Mouse (Mus musculus): Measurements from ENCODE around the gene Uap1l1. TPM values are rescaled to one million over a fixed set of nuclear protein-coding genes. Genes with fewer than 3 reads are reported as not detected.

Uap1l1 gene
- polyA plus RNA-seq, 1 experiment = 22.1 TPM

DNA sequence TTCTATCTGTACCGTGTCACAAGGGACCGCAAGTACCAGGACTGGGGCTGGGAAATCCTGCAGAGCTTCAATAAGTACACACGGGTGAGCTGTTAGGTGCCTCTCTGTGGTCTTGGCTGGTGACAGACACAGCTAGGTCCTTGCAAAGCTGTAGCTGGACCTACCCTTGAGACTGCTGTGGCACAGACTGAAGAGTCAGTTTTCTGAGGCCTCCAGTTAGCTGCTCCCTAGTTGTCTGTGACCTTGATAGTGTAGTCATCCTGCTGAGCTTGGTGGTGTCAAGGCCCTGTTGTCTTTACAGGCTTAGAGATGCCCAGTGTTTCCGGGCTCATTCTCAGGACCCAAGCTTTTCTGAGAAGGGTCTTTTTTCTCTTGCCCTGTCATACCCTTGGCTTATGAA lies 16.0 kb downstream of the Uap1l1 start:
- Histone ChIP-seq H3K27me3 (ENCODE audit: control insufficient read depth, insufficient read depth, low read length) (no peaks in the 10 kb centered on the region), H3K4me3 (replicated peaks; ENCODE audit: insufficient read depth, low read depth, low read length) (no peak overlapping the region), H3K4me1 (ENCODE audit: control insufficient read depth, insufficient read depth, low read length) (no peaks in the 10 kb centered on the region), H3K27ac (ENCODE audit: insufficient read depth, low read length) (no peak overlapping the region)
- DNase-seq = no peak
- WGBS = 92% methylated on average over 4 of the region's 4 CpGs
- no peak for TF ChIP-seq CTCF (IDR thresholded peaks at IDR 0.05; ENCODE audit: borderline replicate concordance, insufficient read depth, low read depth, low read length)
- no peak for TF ChIP-seq POLR2A (IDR thresholded peaks at IDR 0.05; ENCODE audit: borderline replicate concordance, insufficient read depth, low read length)

GRCm38 (mm10) chr2:25348162-25348561 lies 17.3 kb downstream of the Uap1l1 start:
- WGBS = 58% methylated on average over 7 of the region's 7 CpGs
- Histone ChIP-seq H3K4me3 (replicated peaks; ENCODE audit: insufficient read depth, low read depth, low read length) (no peak overlapping the region), H3K4me1 (ENCODE audit: control insufficient read depth, insufficient read depth, low read length) (no peaks in the 10 kb centered on the region), H3K27me3 (ENCODE audit: control insufficient read depth, insufficient read depth, low read length) (no peaks in the 10 kb centered on the region), H3K27ac (ENCODE audit: insufficient read depth, low read length) (no peak overlapping the region)
- DNase-seq = no peak
- no peak for TF ChIP-seq POLR2A (IDR thresholded peaks at IDR 0.05; ENCODE audit: borderline replicate concordance, insufficient read depth, low read length)
- TF ChIP-seq CTCF (IDR thresholded peaks at IDR 0.05; ENCODE audit: borderline replicate concordance, insufficient read depth, low read depth, low read length) = no peak

- Histone ChIP-seq H3K4me1 (ENCODE audit: control insufficient read depth, insufficient read depth, low read length) (peaks cover 3% of the 10 kb centered on the region; the same call in 1 of the 2 replicates), H3K27me3 (ENCODE audit: control insufficient read depth, insufficient read depth, low read length) (no peaks in the 10 kb centered on the region), H3K27ac (ENCODE audit: insufficient read depth, low read length) (no peak overlapping the region), H3K4me3 (replicated peaks; ENCODE audit: insufficient read depth, low read depth, low read length) (no peak overlapping the region)
- no peak for DNase-seq
- 92% methylated on average over 6 of the region's 6 CpGs for WGBS
- no peak for TF ChIP-seq POLR2A (IDR thresholded peaks at IDR 0.05; ENCODE audit: borderline replicate concordance, insufficient read depth, low read length)
Measured at GRCm38 (mm10) chr2:25338303-25338702, 27.2 kb downstream of the Uap1l1 start.

GRCm38 (mm10) chr2:25333569-25333968 lies 31.9 kb downstream of the Uap1l1 start:
- 78% methylated on average over 2 of the region's 2 CpGs for WGBS
- Histone ChIP-seq H3K4me3 (replicated peaks; ENCODE audit: insufficient read depth, low read depth, low read length) (no peak overlapping the region), H3K27ac (ENCODE audit: insufficient read depth, low read length) (no peak overlapping the region), H3K27me3 (ENCODE audit: control insufficient read depth, insufficient read depth, low read length) (no peaks in the 10 kb centered on the region), H3K4me1 (ENCODE audit: control insufficient read depth, insufficient read depth, low read length) (peaks cover 4% of the 10 kb centered on the region; the same call in 1 of the 2 replicates)
- DNase-seq = no peak
- TF ChIP-seq CTCF (IDR thresholded peaks at IDR 0.05; ENCODE audit: borderline replicate concordance, insufficient read depth, low read depth, low read length) (no peak), POLR2A (IDR thresholded peaks at IDR 0.05; ENCODE audit: borderline replicate concordance, insufficient read depth, low read length) (no peak)

DNA sequence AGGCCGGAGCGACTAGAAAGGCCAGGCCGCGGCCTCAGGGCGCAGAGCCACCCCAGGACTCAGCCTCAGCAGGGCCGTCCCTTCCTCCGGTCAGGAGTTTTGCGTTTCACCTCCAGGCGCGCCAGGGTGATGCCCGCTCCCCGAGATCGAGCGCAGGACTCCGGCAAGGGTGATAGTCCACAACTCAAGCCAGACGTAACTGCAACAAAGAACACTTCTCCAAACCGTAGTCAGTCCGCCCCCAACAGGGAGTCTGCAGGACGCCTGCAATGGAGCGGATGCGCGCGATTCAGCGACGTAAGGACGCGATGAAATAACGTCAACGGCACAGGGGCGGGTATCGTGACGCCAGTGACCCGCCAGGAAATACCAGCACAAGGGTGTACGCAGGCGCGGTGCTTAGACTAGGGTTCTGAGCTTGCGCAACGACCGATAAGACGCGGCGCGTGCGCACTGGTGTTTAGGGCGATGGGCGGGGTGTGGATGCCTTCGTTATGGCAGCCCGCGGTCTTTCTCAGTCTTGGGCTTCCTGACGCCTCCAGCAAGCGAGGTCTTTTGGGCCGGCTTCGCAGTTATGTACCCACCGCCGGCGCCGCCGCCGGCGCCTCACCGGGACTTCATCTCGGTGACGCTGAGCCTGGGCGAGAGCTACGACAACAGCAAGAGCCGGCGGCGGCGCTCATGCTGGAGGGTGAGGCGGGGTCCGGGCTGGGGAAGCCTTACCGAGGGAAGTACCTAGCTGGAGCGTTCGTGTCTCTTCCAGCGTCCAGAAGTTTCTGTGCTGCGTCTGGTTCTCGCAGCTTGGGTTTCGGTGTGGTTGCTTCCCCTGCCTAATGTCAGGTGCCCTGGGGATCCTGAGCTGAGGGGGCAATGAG lies 33.0 kb downstream of the Uap1l1 start, which contains the start of gene Man1b1:
Man1b1 (plus strand) TSS at position 53 of the 875 bp plus-strand sequence.
- peak; percentile 99 for DNase-seq
- no peaks in the 10 kb centered on the region for H3K27me3 ChIP-seq (ENCODE audit: control insufficient read depth, insufficient read depth, low read length)
- peak within 1 kb of the TSS; percentile 20 for H3K27ac ChIP-seq (ENCODE audit: insufficient read depth, low read length)
- peaks cover 4% of the 10 kb centered on the region; the same call in 1 of the 2 replicates for H3K4me1 ChIP-seq (ENCODE audit: control insufficient read depth, insufficient read depth, low read length)
- H3K4me3 ChIP-seq (replicated peaks; ENCODE audit: insufficient read depth, low read depth, low read length) = peak within 1 kb of the TSS; percentile 63
- under 1% methylated on average over 78 of the region's 78 CpGs for WGBS
- TF ChIP-seq CTCF (IDR thresholded peaks at IDR 0.05; ENCODE audit: borderline replicate concordance, insufficient read depth, low read depth, low read length) = no peak
- peak; percentile 95 for TF ChIP-seq POLR2A (IDR thresholded peaks at IDR 0.05; ENCODE audit: borderline replicate concordance, insufficient read depth, low read length)

GRCm38 (mm10) chr2:25331470-25331869 lies 34.0 kb downstream of the Uap1l1 start:
- Histone ChIP-seq H3K4me3 (replicated peaks; ENCODE audit: insufficient read depth, low read depth, low read length) (no peak overlapping the region), H3K27me3 (ENCODE audit: control insufficient read depth, insufficient read depth, low read length) (no peaks in the 10 kb centered on the region), H3K4me1 (ENCODE audit: control insufficient read depth, insufficient read depth, low read length) (peaks cover 4% of the 10 kb centered on the region; the same call in 1 of the 2 replicates), H3K27ac (ENCODE audit: insufficient read depth, low read length) (no peak overlapping the region)
- TF ChIP-seq CTCF (IDR thresholded peaks at IDR 0.05; ENCODE audit: borderline replicate concordance, insufficient read depth, low read depth, low read length) (no peak), POLR2A (IDR thresholded peaks at IDR 0.05; ENCODE audit: borderline replicate concordance, insufficient read depth, low read length) (no peak)
- DNase-seq = no peak
- WGBS = 30% methylated on average over 9 of the region's 9 CpGs

- Histone ChIP-seq H3K4me1 (ENCODE audit: control insufficient read depth, insufficient read depth, low read length) (peaks cover 2% of the 10 kb centered on the region; the same call in 1 of the 2 replicates), H3K27ac (ENCODE audit: insufficient read depth, low read length) (no peak overlapping the region), H3K4me3 (replicated peaks; ENCODE audit: insufficient read depth, low read depth, low read length) (no peak overlapping the region), H3K27me3 (ENCODE audit: control insufficient read depth, insufficient read depth, low read length) (no peaks in the 10 kb centered on the region)
- DNase-seq = peak; percentile 54 to 63
- TF ChIP-seq POLR2A (IDR thresholded peaks at IDR 0.05; ENCODE audit: borderline replicate concordance, insufficient read depth, low read length) = no peak
- TF ChIP-seq CTCF (IDR thresholded peaks at IDR 0.05; ENCODE audit: borderline replicate concordance, insufficient read depth, low read depth, low read length) = peak; percentile 75
- WGBS = 22% methylated on average over 7 of the region's 7 CpGs
Measured at GRCm38 (mm10) chr2:25328440-25328839, 37.0 kb downstream of the Uap1l1 start.

DNA sequence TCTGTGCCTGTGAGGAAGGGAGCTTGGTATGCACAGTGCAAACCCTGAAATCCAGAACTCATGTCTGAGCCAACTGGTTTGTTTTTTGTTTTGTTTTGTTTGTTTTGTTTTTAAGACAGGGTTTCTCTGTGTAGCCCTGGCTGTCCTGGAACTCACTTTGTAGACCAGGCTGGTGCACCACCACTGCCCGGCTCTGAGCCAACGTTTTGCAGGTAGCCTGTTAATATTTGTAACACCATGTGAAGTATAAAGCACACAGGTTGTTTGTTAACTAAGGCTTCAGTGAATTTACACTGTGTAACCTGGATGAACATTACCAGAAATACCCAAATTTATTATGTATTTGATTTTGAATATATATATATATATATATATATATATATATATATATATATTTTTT lies 39.4 kb downstream of the Uap1l1 start:
- DNase-seq = no peak
- TF ChIP-seq CTCF (IDR thresholded peaks at IDR 0.05; ENCODE audit: borderline replicate concordance, insufficient read depth, low read depth, low read length) (no peak), POLR2A (IDR thresholded peaks at IDR 0.05; ENCODE audit: borderline replicate concordance, insufficient read depth, low read length) (no peak)
- no peak overlapping the region for H3K4me3 ChIP-seq (replicated peaks; ENCODE audit: insufficient read depth, low read depth, low read length)
- no peaks in the 10 kb centered on the region for H3K27me3 ChIP-seq (ENCODE audit: control insufficient read depth, insufficient read depth, low read length)
- no peaks in the 10 kb centered on the region for H3K4me1 ChIP-seq (ENCODE audit: control insufficient read depth, insufficient read depth, low read length)
- no peak overlapping the region for H3K27ac ChIP-seq (ENCODE audit: insufficient read depth, low read length)
- 76% methylated on average over 2 of the region's 2 CpGs for WGBS

Measured in cerebellum, adult 2 months (tissue).